Mouse (Mus musculus): ENCODE results near the gene Chrm3. TPM values are rescaled to one million over a fixed set of nuclear protein-coding genes. Genes with fewer than 3 reads are reported as not detected.
A peak's percentile ranks its signal among the peaks of the same experiment; 100 is the strongest.

The Chrm3 gene
- total RNA-seq, 1 experiment from 2014 or later, result 6.7 TPM

- no peak for DNase-seq
These were observed 125.1 kb downstream of the Chrm3 start for GRCm38 (mm10) chr13:10235391-10236169.

- DNase-seq, result no peak
These were observed 140.2 kb downstream of the Chrm3 start for GRCm38 (mm10) chr13:10220403-10220802.

GRCm38 (mm10) chr13:10212112-10212511, 148.5 kb downstream of the Chrm3 start:
- no peak for DNase-seq

- DNase-seq, result no peak
These were observed 150.0 kb downstream of the Chrm3 start for GRCm38 (mm10) chr13:10210522-10211244.

DNA sequence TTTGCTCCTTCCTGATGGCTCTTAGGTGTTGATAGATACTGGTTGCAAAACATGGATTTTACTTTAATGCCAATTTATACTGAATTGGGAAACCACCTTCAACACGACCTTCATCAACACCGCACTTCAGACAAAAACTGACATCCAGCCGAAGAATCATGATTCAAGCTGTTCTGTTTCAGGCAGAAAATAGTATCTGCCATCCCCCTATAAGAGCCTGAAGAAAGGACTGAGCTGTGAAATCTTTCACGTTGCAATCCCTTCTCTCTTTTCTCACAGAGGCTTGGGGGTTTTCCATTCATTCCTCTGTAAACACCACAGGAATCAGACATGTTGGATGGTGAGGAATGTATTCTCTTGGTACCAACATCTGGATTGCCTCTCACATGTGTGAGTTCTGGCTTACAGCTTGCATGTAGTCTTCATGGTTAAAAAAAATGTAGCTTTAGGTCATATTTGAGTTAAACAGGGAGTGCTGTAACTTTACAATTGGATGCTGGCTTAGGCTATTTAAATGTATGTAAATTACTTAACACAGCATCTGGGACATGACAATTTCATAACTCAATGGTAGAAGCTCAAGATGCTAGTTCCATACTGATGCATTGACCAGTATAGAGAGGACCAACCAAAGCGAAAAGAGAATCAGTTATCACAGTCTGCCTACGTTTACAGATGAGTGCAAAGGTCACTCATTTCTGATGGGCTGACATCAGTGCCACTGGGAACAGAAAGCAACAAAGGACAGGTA, 161.3 kb downstream of the Chrm3 start:
- DNase-seq, result no peak

- no peak for DNase-seq
These were observed 170.8 kb downstream of the Chrm3 start for GRCm38 (mm10) chr13:10189829-10190228.

DNA sequence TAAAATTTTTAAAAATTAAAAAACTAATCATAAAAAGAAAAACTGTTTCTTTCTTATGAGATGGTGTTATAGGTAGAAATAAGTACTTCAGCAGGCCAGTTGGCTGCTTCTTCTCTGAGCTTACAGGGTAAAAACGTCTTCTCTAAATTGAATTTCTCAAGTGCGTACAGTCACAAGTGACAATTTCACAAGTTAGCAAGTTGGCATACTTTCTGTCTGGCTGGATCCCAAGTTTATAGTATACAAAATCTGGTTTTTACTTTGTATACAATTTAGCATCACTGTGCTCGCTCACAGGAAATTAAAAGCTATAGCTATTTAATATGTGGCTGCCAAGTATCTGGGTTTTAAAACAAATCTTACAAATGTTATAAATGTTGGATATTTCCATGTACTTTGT, 172.7 kb downstream of the Chrm3 start:
- DNase-seq, result no peak

GRCm38 (mm10) chr13:10183837-10184236, 176.8 kb downstream of the Chrm3 start:
- DNase-seq, result no peak

DNA sequence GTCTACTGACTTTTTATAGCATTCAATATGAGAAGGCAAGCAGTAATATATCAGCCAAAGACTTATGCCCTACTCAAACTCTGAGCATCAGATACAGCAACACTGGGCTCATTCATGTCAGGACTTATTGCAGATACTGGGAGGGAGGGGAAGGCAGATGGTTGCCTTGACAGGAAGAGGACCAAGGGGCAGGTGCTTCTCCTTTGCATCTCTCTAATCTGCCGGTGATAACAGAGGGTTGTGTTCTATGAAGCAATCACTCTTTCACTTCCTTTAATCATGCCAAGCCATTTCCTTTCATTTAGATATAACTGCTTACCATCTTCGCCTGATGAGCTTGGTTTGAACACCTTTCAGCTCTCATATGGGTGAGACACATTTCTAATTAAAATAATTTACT, 177.9 kb downstream of the Chrm3 start:
- DNase-seq, result no peak

DNA sequence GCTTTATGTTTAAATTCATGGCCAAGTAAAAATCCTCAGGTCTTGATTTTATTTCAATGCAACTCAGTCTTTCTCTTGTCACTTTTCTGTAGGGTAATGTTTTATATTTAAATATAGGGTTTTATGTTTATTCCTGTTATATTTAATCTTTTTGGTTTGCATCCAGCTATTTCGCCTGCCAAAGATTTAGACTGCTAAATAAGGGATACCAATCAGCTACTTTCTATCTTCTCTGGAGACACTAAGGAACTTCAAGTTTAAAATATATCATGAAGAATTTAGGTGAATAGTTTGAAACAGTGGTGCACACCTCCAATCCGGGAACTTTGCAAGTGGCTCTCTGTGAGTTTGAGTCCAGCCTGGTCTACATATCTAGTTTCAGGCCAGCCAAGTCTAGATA, 190.1 kb downstream of the Chrm3 start:
- DNase-seq, result no peak

- DNase-seq, result no peak
These were observed 197.3 kb downstream of the Chrm3 start for GRCm38 (mm10) chr13:10163354-10163753.

DNA sequence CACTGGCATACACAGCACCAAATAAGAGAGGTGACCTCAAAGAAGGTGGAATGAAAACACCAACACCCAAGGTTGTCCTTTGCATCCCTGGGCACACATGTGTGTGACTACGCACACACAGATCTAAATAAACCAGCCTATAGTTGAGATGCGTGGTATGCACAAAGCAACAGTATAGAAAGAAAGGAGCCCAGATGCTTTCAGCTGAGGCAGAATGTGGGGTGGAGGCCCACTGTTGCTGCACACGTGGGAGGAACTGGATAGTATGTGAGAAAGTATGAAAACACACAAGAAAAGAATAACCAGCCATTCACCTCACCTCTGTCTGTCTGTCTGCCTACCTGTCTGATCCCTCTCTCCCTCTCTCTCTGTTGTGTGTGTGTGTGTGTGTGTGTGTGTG, 203.2 kb downstream of the Chrm3 start:
- no peak for DNase-seq

DNA sequence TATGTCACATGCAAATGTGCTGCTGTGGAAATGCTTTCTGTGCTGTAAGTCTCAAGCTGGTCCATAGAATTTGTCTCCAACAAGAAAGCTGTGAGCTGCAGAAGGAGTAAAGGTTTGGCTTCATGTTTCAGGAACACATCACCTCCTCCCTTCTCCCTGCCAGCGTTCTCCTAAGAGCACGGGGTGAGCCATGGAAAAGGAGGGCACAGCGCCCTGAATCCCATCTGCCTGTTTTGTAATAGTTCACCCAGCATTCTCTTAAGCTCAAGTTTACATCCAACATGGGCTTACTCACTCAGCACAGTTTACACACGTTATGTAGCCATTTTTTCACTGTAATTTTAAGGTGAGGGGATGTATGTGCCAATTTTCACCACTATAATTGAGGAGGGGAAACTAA, 220.1 kb downstream of the Chrm3 start:
- DNase-seq, result no peak

- DNase-seq, result no peak
These were observed 221.8 kb downstream of the Chrm3 start for GRCm38 (mm10) chr13:10138878-10139277.

DNA sequence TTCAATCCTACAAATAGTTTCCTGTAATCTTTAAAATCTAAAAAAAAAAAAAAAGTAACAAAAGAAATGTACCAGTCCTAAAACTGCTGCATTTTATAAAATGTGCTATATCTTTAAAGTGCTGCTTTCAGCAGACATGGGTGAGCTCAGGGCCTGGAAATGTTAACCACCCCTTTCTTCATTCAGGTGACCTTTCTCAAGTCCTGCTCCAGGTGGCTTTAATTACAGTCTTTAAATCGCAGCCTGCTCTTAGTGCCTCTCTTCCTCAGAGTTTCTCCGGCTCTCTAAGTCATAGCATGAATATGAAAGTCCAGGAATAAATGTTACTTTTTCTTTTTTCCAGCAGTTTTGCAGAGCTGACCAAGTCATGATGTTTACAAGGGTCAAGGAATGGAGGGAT, 229.6 kb downstream of the Chrm3 start:
- no peak for DNase-seq

GRCm38 (mm10) chr13:10112211-10112610, 248.4 kb downstream of the Chrm3 start:
- no peak for DNase-seq

DNA sequence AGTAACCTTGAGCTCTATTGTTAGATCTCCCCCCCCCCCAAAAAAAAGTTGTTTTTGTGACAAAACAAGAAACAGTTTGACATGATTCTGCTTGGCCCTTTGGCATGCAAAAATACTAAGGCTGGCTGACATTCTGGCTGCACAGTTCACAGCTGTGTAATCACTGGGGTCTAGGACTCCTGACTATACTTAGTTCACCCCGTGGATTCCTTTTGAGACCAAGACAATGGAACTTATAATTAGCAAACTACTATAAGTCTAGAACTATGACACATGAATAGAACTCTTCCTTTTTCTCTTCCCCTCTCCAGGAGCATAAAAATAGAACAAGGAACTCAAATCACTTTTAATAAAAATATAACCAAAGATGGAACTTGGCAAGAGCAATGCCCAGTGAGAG, 251.1 kb downstream of the Chrm3 start:
- DNase-seq, result no peak

DNA sequence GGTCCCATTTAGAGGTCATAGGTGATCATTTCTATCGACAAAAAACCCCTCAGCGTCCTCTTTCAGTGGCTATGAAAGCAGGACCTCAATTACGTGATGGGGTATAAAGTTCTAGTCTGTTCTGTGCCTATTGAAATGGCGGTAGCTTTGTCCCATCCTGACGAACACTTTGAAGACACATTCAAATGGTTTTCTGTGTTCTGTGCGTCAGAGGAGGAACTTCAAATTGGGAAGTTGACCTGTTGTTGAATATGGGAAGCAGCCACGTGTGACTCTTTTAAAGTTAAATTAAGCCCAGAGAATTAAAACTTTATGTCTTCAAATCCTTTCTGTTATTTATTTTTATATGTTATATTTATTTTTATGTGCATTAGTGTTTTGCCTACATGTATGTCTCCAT, 253.3 kb downstream of the Chrm3 start:
- no peak for DNase-seq

- no peak for DNase-seq
These were observed 269.9 kb downstream of the Chrm3 start for GRCm38 (mm10) chr13:10090778-10091177.

DNA sequence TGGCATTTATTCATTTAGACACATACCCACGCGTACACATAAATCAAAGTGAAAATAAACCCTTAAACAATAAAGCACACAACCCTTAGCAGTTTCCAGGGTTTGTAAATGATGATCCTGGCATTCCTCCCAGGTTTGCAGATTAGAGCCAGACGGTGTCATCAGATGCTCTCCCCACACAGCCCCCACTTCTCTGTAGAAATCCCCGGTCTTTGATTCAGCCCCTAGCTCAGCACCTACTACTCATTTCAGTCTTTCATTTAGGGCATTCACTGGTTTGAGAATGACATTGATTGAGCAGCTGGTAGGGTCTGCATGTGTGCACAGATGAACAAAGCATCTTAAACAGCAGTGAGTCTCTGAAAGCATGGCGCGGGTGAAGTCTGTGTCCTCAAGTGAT, 274.3 kb downstream of the Chrm3 start:
- DNase-seq, result no peak

DNA sequence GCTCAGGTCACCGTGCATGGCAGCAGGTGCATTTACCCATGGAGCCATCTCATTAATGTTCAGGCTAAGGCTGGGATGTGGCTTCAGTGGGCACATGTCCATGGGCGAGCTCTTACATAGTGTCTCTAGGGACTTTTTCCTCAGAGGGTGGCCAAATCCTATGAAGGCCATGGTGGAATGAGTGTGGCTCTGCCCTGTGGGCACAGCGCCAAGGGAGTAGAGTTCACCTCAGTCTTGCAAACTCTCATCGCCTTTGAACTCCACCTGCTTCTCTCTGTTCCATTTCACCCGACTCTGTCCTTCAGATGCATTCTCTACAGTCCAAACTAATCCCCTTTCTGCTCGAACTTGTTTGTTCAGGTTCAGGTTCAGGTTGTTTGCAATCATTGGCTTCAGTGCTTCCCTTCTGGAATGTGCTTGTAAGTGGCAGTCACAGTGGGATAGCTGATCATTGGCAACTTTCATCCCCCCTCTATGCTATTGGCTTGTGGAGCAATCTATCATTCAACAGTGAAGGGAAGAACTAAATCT, 278.7 kb downstream of the Chrm3 start:
- peak; percentile 23 for DNase-seq

DNA sequence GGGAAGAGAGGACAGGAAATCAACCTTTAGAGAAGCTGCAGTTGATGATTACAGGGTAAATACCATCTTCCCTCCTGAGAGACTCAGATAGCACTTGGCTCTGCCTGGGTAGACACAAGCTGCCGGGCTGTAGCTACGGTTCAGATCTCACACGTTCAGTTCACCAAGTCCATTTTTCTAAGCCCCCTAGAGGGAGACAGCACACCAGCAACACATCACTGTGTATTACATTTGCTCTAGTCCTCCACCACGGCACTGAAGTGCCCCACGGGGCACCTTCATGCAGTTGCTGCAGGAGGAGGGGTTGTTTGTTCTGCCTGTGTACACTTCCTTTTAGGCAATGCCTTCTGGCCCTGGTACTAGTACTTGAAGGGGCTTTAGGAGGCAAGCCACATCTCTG, 289.5 kb downstream of the Chrm3 start:
- DNase-seq, result peak; percentile 1

Measured in adrenal gland, postnatal 25 days (tissue).